Mouse (Mus musculus): ENCODE measurements around the gene Hsp90b1. TPM values are rescaled to one million over a fixed set of nuclear protein-coding genes. Genes with fewer than 3 reads are reported as not detected.
"Not testable (repeated sequence)": the region's sequence is repeated elsewhere in the genome, so short reads cannot be mapped to it uniquely, and the experiment has no call there.

Gene Hsp90b1
- 100 to 1,000 TPM; 220 to 280 TPM for total RNA-seq (2021)
- long read RNA-seq, experiment 1, transcript Hsp90b1-201 (18 exons, 2,825 nt) = major isoform, 151 of 173 reads
- long read RNA-seq, experiment 1, partial matches to known transcripts = 19 of 173 reads
- long read RNA-seq, experiment 1, other reads (novel, unspliced or antisense) = 3 of 173 reads
- long read RNA-seq, experiment 2, transcript Hsp90b1-201 (18 exons, 2,825 nt) = major isoform, 118 of 148 reads
- long read RNA-seq, experiment 2, partial matches to known transcripts = 24 of 148 reads
- long read RNA-seq, experiment 2, other reads (novel, unspliced or antisense) = 6 of 148 reads

DNA sequence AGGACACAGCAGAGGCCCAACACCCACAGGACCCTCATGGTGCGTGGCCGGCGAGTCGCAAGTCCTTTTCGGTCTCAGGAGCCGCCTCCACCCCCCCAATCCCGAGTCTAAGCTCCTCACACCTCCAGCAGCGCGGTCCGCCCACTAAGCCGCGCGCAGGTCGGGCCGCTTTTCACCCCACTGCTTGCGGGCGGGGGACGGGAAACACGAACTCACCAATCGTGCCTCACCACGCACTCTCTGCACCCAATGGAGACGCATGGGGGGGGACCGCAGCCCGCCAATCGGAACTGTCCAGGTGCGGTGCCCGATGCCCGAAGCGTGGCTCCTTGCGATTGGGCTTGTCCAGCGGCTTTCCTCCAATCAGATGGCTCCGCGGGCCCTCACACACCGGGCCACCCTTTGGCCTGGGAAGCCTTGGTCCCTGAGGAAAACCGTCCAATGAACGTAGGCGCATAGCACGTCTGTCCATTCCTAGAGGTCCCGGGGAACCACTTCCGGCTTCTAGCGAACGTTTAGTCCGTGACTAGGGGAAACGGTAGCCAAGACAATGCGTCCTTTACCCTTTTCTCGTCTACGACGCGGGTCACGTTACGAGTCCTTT lies at the start of gene Hsp90b1, which contains the start of gene Ttc41:
Gene Hsp90b1 (minus strand): TSS at position 192 of the 604 bp plus-strand sequence.
Gene Ttc41 (plus strand): TSS at position 494 of the 604 bp plus-strand sequence.
- peak; percentile 97 for DNase-seq
- intact Hi-C loops (cut with DNase I) = loop anchor here (5.0 to 10.0 kb wide), 2 partner anchors 72 to 401 kb away; partner anchors contain the start of genes Nt5dc3 and Timp3

DNA sequence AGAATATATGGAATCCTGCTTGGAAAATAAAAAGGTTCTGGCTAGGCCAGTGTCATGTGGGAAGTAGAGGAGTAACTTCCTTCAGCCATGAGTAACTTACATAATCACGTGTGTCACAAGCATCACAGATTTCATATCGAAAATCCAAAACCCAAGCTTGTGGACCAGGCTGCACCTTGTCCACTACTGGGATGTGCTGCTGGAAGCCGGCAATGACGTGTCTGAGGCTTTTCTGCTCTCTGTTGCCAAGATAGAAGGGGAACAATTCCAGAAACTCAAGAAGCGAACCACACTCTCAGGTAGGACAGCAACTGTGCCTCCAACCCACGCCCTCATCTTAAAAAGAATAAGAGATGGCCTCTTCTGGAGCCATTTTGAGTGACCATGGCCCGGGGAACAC lies 39.0 kb upstream of the Hsp90b1 start:
- DNase-seq = no peak
- intact Hi-C loops (cut with DNase I) = no loop called here

DNA sequence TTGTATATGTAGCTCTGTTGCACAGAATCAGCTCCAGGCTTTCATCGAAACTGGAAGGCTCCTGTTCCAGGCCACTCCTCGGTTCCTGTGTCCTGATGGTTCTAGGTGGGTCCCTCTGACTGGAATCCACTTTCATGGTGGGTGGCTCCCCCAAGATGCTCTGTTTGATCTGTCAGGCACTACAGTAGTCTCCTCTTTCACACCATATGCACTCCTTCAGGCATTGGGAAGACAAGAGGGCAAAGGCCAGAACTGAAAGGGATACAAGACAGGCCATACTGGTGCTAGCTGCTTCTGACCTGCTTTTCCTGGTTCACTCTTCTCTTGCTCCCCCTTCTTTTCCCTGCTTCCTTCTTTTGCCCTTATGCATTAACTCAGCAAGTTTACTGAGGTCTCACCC lies 37.6 kb upstream of the Hsp90b1 start:
- intact Hi-C loops (cut with DNase I) = no loop called here
- no peak for DNase-seq

DNA sequence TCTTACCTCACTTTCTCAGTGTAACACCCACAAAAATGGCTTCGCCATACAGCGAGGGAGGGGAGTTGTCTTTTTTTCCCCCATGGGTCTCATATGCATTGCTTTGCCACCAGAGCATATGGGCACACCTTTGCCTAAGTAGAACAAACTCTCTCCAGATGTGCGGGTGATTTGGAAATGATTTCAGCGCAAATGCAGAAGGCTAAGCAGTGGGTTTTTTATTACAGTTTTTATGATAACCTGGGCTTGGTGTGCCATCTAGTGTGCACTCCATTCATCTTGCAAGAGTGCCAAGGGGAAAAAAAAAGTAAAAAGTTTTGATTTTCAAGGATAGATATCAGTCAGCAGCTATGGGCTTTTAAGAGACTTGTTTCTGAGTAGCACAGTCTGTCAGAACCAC lies 29.7 kb upstream of the Hsp90b1 start:
- intact Hi-C loops (cut with DNase I) = no loop called here
- no peak for DNase-seq

DNA sequence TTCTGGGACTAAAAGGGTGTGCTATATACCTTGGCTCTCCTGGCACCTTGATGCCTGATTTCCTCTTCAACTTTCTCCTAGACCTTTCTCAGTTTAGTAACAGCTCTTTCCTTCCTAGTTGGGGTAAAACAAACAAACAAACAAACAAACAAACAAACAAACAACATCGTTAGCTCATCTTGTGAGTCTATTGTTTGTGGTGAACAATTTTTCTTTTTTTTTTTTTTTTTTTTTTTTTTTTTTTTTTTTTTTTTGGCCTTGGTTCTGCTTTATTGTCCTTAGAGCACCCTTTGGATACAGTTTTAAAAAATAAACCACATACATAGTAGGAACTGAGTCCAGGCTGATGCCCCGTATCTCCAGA lies 26.2 kb upstream of the Hsp90b1 start:
- DNase-seq = no peak
- intact Hi-C loops (cut with DNase I) = loop anchor here (5.0 kb wide), 2 partner anchors 94 to 259 kb away; no protein-coding TSS in a partner anchor

DNA sequence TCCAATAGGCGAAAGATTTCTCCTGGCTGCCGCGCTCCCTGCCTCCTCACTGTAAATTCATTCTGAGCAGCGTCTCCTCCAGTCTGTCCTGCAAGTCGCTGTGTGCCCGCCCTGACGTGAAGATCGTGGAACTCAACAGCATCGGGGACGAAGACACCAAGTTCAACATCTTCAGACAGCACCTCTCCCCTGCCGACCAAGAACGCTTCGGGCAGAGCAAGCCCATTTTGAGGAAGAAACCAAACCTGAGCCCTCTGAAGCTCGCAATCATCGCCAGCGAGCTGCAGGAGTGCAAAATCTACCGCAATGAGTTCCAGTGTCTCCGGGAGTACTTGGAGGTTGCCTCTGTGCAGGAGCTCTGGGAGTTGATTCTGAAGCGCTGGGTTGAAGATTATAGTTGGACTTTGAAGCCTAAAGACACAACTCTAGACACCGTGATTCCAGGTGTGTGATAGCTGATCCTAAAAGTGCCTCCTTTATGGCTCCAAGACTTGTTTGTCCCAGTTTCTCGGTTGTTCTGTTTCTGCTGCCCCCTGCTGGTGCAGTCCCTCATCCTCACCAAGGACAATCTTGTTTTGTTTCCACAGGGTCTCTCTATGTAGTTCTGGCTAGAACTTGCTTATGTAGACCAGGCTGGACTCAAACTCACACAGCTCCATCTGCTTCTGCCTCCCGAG lies 25.7 kb upstream of the Hsp90b1 start:
- intact Hi-C loops (cut with DNase I) = loop anchor here (5.0 kb wide), 2 partner anchors 94 to 259 kb away; no protein-coding TSS in a partner anchor
- peak; percentile 86 to 89 for DNase-seq

DNA sequence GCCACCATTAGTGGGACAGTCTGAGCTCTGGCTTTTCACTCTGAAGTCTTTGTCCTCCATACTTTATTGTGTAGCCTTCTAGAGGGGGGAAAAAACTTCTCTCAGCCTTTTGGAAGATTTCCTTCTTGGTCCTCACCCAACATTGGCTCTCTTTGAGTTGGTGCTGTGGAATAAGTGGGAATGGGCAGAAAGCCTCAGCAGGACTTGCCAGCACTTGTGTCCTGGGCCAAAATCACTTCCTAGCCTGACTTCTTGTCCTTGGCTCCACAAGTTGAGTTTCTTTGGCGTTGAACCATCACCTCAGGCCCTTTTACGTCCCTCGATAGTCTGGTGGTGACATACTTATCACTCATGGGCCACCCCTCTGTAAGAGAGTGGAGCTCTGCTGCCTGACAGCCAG lies 22.9 kb upstream of the Hsp90b1 start:
- intact Hi-C loops (cut with DNase I) = no loop called here
- DNase-seq = peak in 1 of 2 experiments; percentile 24

DNA sequence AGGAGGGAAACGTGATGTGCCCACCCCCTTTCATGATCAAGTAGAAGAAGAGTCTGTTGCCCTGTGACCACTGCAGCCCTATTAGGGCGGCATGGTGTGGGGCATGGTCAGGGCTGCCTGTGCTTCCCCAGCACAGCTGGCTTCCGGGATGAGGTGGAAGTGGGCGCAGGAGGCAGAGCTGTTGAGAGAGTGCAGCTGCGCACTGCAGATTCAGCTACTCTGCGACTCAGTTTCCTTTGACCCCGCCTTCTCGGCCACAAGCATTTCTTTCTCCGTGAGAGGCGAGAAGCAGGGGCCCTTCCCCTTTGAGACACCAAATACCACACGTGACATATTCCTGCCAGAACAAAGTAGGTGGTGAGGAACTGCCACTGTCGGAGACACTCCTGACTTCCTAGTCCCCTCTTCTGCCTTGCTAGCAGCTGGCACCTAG lies 22.3 kb upstream of the Hsp90b1 start:
- intact Hi-C loops (cut with DNase I) = no loop called here
- DNase-seq = peak; percentile 29 to 31

DNA sequence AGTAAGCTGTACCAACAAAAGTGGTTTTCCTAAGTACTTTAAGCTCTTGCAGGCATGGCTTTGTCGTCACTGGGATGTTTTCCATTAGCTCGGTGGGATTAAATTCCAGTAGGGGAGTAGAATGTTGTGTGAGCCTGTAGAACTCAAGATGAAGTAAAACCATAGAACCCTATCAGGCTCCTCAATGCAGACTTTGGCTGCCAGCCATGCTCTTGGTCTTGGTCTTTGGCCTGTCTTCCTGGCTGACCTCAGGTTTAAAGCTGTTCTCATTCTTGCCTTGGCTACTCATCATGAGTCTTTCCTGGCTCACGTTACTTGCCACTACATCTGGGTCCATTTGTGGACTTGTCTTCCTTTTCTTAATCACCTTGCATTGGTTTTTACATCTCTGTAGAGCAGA lies 6.8 kb upstream of the Hsp90b1 start:
- DNase-seq = no peak
- intact Hi-C loops (cut with DNase I) = no loop called here

DNA sequence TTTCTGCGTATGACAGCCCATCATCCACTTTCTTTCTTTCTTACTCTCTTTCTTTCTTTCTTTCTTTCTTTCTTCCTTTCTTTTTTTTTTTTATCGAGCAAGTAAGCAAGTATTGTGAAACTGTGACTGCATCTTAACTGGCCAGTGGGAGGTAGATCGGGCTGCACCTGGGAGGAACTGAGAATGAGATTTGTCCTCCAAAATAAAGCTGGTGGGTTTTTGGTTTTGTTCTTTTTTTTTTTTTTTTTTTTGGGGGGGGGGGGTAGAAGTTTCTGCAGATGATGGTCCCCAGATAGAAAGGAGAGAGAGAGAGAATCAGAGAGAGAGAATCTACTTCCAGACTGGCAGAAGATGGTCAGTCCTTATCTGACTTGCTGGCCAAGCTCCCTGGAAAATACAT lies 1.8 kb upstream of the Hsp90b1 start:
- DNase-seq = no peak
- intact Hi-C loops (cut with DNase I) = loop anchor here (5.0 to 10.0 kb wide), 2 partner anchors 70 to 402 kb away; partner anchors contain the start of genes Nt5dc3 and Timp3

DNA sequence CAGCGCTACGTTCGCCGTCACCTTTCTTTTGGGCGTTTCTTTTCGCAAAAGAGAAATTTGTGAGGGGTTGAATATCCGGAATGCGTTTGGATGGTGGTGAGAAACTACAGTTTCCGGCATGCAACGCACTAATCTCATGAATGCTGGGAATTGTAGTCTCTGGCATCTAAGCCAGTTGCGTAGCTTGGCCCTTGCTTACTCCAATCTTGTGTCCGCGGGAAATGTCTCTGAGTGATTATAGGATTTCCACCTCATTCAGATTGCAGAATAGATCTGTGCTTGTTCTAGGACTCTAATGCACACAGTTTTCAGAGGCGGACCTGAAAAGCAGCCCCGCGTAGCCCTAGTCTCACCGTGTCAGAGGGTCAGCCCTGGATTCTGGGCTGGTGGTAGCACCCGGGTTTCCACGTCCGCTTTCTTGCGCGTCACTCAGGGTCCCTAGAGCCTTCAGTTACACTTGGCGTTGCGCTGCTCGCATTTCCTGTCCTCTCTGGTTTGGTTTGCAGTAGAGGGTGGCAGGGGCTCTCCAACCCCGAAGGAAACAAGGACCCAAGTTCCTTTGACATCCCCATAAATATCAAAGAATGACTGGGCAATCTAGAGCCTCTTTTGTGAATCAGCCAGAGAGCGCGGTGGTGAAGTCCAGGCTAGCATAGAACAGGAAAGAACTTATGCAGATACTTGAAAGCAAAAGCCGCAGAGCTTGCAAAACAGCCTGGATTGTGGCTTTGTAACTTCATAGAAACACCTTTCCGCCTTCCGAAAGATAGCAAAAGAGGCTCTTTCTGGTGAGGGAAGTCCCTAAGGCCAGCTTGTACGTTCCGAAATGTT lies 828 bp upstream of the Hsp90b1 start:
- intact Hi-C loops (cut with DNase I) = loop anchor here (5.0 to 10.0 kb wide), 2 partner anchors 71 to 401 kb away; partner anchors contain the start of genes Nt5dc3 and Timp3
- DNase-seq = peak; percentile 72 to 78

DNA sequence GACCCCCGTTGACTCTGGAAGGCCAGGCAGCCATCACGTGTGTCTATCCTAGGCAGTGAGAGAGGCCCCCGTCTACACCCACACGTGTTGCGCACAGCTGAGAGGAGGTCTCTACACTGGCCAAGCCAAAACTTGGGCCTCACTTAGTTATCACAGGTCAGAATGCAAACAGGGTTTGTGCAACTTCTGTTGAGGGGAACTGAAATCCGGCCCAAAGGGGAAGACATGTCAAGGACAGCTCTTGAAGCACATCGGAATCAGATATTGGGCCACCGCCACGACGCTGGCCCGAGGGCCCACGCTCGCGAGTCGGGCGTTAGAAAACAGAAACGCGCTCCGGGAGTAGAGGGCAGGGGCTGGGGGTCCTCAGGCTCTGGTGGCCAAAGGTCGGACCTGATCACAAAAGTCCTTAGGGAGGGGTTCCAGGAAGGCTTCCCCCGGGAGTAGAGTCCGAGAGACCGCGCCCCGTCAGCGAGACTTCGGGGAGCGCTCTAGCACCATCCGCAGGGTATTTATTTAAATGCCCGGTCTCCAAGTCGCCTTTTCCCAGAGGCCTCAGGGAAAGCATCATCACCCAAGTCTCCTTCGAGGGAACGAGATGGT lies 619 bp downstream of the Hsp90b1 start:
- peak; percentile 29 to 37 for DNase-seq
- intact Hi-C loops (cut with DNase I) = loop anchor here (5.0 to 10.0 kb wide), 3 partner anchors 73 to 400 kb away; partner anchors contain the start of genes Nt5dc3 and Timp3

DNA sequence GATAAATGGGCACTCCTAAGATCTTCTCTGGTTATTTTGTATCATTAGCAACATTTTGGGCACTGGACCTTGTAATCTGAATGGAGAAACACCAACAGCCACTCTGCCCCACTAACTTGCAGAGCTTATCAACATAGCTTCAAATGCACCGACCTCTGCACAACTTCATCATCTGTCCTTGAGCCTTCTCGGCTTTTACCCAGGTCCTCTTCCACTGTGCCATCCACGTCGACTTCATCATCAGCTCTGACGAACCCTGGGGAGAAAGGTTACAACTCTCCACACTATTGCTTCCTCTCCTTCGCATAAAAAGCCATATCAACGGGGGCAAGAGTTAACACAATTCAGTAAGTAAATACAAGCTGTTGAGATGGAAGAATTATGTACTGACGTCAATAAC lies 1.2 kb downstream of the Hsp90b1 start:
- intact Hi-C loops (cut with DNase I) = loop anchor here (5.0 to 10.0 kb wide), 2 partner anchors 113 to 399 kb away; partner anchors contain the start of gene Timp3
- DNase-seq = no peak

DNA sequence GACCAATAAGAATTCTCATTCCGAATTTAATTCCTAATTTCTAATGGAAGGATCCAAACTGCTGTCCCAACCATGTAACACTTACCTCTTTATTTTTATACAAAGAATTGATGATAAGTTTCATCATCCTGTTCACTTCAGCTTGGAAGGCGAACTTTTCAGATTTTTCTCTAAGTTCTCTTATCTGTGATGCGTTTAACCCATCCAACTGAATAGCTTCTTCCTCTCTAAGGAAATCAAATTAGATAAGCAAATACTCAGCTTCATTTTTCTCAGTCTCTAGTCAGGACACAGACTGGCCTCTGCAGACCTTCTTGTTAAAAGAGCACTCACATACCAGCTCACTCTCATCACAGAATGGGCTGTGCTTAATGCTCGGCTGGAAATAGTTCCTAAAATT lies 1.9 kb downstream of the Hsp90b1 start:
- DNase-seq = no peak
- intact Hi-C loops (cut with DNase I) = loop anchor here (5.0 to 10.0 kb wide), 2 partner anchors 114 to 399 kb away; partner anchors contain the start of gene Timp3

DNA sequence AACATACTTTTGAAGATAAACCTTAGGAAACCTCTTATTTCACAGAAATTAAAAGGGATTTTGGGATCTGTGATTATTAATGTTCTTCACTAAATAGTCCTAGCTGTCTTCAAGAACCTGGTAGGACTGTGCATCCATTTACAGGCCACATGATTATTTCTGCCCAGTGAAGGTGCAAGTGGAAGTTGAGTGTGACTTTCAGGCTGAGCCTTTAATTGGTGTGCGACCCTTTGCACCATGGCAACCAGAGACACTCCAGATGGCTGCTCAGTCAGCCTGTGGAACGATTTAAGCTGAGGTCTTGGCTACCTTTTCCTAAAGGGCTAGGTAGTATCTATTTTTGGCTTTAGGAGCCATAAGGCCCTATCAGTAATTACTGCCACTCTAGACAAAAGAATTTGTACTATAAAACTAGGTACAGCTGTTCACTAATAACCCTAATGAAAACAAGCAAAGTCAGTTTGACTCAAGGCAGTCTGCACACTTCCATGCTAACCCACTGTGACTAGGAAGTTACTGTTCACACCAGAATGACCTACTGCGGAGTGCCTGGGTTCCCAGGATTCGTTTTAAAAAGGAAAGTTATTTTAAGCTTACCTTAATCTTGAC lies 2.9 kb downstream of the Hsp90b1 start:
- DNase-seq = no peak
- intact Hi-C loops (cut with DNase I) = loop anchor here (5.0 to 10.0 kb wide), 2 partner anchors 115 to 398 kb away; partner anchors contain the start of gene Timp3

DNA sequence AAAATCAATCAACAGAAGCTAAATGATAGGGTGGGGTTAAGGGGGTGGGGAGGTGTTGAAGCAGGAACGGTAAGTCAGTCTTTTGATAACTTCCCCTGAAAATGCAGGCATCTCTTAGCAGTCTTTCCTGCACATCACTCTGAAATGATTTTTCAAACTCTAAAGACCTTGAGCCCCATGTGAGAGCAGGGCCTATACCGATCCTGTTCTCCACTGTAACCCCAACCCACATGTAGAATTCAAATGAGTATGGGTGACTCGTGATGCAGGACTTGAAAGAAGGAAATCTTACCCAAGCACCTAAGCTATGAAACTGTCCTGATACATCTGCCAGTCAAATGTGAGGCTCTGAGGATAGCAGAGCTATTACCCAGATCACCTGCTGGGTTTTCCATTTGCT lies 4.3 kb downstream of the Hsp90b1 start:
- intact Hi-C loops (cut with DNase I) = loop anchor here (2.0 to 10.0 kb wide), 3 partner anchors 14 to 396 kb away; partner anchors contain the start of gene Timp3
- no peak for DNase-seq

DNA sequence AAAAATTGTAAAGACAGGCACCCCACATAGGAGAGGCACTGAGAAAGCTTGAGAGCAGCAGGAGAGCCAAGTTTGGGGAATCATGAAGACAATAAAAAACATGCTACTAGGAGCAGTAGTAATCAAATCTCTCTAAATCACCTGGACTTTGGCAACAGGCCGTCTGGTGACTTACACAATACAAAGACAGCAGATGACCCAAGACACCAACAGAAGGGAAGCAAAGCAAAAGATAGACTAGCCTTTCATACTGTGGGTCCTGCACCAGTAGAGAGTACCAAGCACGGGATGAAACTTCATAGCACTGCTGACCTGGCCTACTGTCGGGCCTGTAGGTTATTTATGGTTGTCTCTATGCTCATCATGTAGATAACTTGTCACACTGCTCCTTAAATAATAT lies 5.1 kb downstream of the Hsp90b1 start:
- DNase-seq = no peak
- intact Hi-C loops (cut with DNase I) = loop anchor here (2.0 to 10.0 kb wide), 3 partner anchors 13 to 395 kb away; partner anchors contain the start of gene Timp3

DNA sequence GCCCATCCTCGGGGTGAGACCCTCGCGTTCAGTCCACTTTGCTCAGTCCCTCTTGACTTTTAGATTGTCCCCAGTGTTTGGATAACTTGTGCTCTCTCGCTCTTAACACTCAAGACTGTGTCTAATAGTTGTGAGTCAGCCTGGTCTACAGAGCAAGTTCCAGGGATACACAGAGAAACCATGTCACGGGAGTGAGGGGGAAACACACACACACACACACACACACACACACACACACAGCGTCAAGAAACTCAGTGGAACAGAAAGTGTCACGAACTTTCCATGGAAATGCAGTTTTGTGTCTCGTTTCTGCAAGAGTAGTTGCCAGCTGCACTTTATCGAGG lies 19.3 kb downstream of the Hsp90b1 start:
- intact Hi-C loops (cut with DNase I) = loop anchor here (2.0 kb wide), 1 partner anchor 15 kb away; no protein-coding TSS in a partner anchor
- DNase-seq = not testable (repeated sequence)
